In the genomic region with DNA sequence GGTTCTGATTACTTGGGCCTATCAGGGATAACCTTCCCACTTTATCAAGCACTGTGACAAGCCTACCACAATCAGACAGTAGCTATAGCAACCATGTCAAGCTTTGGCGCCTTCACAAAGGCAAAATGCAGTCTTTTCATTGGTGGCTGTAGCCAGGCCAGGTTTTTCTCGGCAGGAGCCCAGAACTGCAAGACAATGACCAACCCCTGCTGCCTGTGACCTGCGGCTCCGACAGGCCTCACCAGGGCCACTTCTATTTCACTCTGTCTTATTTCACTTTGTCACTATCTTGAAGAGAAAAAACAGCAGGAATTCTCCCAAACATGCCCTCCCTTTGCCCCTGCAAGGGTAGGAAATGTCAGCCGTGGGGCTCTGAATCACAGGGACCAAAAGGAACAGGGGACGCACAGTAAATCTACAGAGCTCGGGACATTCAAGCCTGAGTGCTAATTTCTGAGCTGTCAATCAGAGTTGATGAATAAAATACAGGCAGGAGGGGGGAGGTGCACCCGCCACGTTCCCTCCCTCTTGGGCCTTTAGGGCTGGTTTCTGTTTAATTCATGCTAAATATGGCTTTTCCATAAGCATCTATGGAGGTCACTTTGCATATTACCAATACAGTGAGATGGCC, we compare ENCODE assay signal across 8 mouse cellular contexts.
A peak's percentile ranks its signal among the peaks of the same experiment; 100 is the strongest.
DNase-seq lines count a peak whose midpoint lies in the region; ATAC-seq lines count a peak whose summit lies in the region.

No protein-coding gene starts in this region.

- no peak overlapping the region for H3K4me3 ChIP-seq in kidney, embryonic 15.5 days (replicated peaks)
- H3K4me3 ChIP-seq in hindbrain, embryonic 16.5 days (ENCODE audit: low read length) = no peak overlapping the region
- H3K4me3 ChIP-seq in stomach, embryonic 14.5 days (ENCODE audit: low read depth, low read length) = no peak overlapping the region

- DNase-seq in kidney, adult 9 months = no peak
- DNase-seq in ZHBTc4 (ENCODE audit: low read depth, low spot score) = peak; percentile 85
- DNase-seq in embryo, embryonic 9.5 days (ENCODE audit: extremely low spot score) = peak; percentile 71
- DNase-seq in testis, postnatal 10 days (ENCODE audit: low spot score) = no peak

- no peaks in the 10 kb centered on the region for H3K9me3 ChIP-seq in kidney, embryonic 15.5 days (replicated peaks)
- H3K9me3 ChIP-seq in hindbrain, embryonic 16.5 days (ENCODE audit: control insufficient read depth, low read length) = no peaks in the 10 kb centered on the region
- no peaks in the 10 kb centered on the region for H3K9me3 ChIP-seq in stomach, embryonic 14.5 days (ENCODE audit: control insufficient read depth, low read depth, low read length)

- ATAC-seq in kidney, embryonic 15.5 days (replicated peaks; ENCODE audit: low FRiP score) = peak; percentile 66
- ATAC-seq in hindbrain, embryonic 16.5 days = peak; percentile 90
- peak; percentile 82 for ATAC-seq in stomach, embryonic 14.5 days (ENCODE audit: insufficient number of reproducible peaks, insufficient read depth, low FRiP score, low read depth)
- no peak for ATAC-seq in megakaryocyte-erythroid progenitor cell, adult 5-6 weeks (replicated peaks; ENCODE audit: low FRiP score, low TSS enrichment, poor library complexity, severe bottlenecking)

- no peak overlapping the region; the same call in 1 of the 2 replicates for H3K4me2 ChIP-seq in kidney, embryonic 15.5 days
- H3K4me2 ChIP-seq in hindbrain, embryonic 16.5 days (ENCODE audit: low read length) = peak overlapping the region; percentile 36
- no peak overlapping the region for H3K4me2 ChIP-seq in stomach, embryonic 14.5 days (replicated peaks; ENCODE audit: low read depth, low read length)

- no peak overlapping the region for H3K9ac ChIP-seq in kidney, embryonic 15.5 days
- H3K9ac ChIP-seq in hindbrain, embryonic 16.5 days (ENCODE audit: low read depth, low read length) = no peak overlapping the region; the same call in 1 of the 2 replicates
- H3K9ac ChIP-seq in stomach, embryonic 14.5 days (replicated peaks; ENCODE audit: low read depth, low read length) = no peak overlapping the region

- H3K27me3 ChIP-seq in kidney, embryonic 15.5 days = no peaks in the 10 kb centered on the region
- no peaks in the 10 kb centered on the region for H3K27me3 ChIP-seq in hindbrain, embryonic 16.5 days (replicated peaks; ENCODE audit: control insufficient read depth, insufficient read depth, low read length)
- no peaks in the 10 kb centered on the region for H3K27me3 ChIP-seq in stomach, embryonic 14.5 days (ENCODE audit: control insufficient read depth, insufficient read depth, low read length)

- WGBS in kidney, embryonic 15.5 days = 15% methylated on average over 9 of the region's 9 CpGs
- 4% methylated on average over 9 of the region's 9 CpGs for WGBS in hindbrain, embryonic 16.5 days
- WGBS in stomach, embryonic 14.5 days = 22% methylated on average over 9 of the region's 9 CpGs

- H3K27ac ChIP-seq in kidney, embryonic 15.5 days = no peak overlapping the region
- peak overlapping the region; percentile 77 for H3K27ac ChIP-seq in hindbrain, embryonic 16.5 days (ENCODE audit: low read depth, low read length)
- H3K27ac ChIP-seq in stomach, embryonic 14.5 days (ENCODE audit: low read length) = peak overlapping the region; percentile 17; the same call in 1 of the 2 replicates

- H3K36me3 ChIP-seq in kidney, embryonic 15.5 days = no peaks in the 10 kb centered on the region
- no peaks in the 10 kb centered on the region for H3K36me3 ChIP-seq in hindbrain, embryonic 16.5 days (ENCODE audit: control insufficient read depth, insufficient read depth, low read length)
- no peaks in the 10 kb centered on the region for H3K36me3 ChIP-seq in stomach, embryonic 14.5 days (ENCODE audit: control insufficient read depth, insufficient read depth, low read length)

- H3K4me1 ChIP-seq in kidney, embryonic 15.5 days = peaks cover 10% of the 10 kb centered on the region
- H3K4me1 ChIP-seq in hindbrain, embryonic 16.5 days (ENCODE audit: control insufficient read depth, insufficient read depth, low read depth, low read length) = peaks cover 14% of the 10 kb centered on the region
- no peaks in the 10 kb centered on the region for H3K4me1 ChIP-seq in stomach, embryonic 14.5 days (ENCODE audit: control insufficient read depth, insufficient read depth, low read length)

Comparison
In these comparisons a context has a peak if more than half of its experiments do, and no peak if none do; other contexts are left out.
1. DNase-seq: peak in ZHBTc4 (single experiment) and embryo, embryonic 9.5 days (single experiment); none in kidney, adult 9 months (single experiment) and testis, postnatal 10 days (single experiment).